Mouse (Mus musculus) heart, postnatal 36 days (tissue): ENCODE data around the gene Mab21l3. TPM values are rescaled to one million over a fixed set of nuclear protein-coding genes. Genes with fewer than 3 reads are reported as not detected.
"Not testable (repeated sequence)": the region's sequence is repeated elsewhere in the genome, so short reads cannot be mapped to it uniquely, and the experiment has no call there.

Experiments
- DNase-seq, 2 experiments: peaks; one replicate each; pipeline ENCODE4 v3.0.0; 2021 to 2022
- intact Hi-C: fragments of 180-260 bp; cut with DNase I; formaldehyde crosslinking; loops from one replicate; pipeline ENCODE4 v1.15.1; 2025
- total RNA-seq, 2 experiments: library from RNA; stranded (reverse); gene quantifications; 2 replicates each; pipeline ENCODE4 v1.2.3; 2021

Gene Mab21l3
- total RNA-seq, 2 experiments from 2014 or later: not detected

DNA sequence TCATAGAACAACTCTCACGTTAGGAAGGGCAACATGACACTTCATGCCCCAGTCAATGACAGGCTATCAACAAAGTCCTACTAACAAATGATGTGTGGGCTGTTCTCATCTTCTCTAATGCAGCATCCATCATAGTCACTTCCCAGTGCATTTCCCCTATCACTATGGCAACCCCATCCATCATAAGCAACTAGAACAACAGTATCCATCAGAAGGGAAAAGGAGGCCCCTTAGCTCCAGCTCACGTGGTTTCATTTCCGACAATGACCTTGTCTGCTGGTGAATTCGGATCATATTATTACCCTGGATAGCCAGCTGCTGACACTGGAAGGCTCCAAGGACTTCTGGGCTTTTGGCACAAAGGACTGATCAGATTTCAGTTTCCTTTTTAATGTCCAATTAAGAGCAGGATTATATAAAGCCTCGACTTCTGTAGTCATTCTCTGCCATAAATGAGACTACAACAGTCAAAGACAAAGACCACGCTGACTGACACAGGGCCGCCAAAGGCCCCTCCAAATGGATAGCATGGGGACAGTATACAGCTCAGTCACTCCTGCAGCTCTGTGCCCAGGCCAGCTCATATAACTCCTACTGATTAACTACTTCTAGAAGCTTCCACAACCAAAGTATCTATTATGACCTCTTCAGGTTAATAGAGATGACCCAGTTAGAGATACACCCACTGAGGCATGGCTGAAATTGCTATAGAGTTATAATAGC, 6.2 kb downstream of the Mab21l3 start:
- intact Hi-C loops: no loop called here
- DNase-seq: no peak

DNA sequence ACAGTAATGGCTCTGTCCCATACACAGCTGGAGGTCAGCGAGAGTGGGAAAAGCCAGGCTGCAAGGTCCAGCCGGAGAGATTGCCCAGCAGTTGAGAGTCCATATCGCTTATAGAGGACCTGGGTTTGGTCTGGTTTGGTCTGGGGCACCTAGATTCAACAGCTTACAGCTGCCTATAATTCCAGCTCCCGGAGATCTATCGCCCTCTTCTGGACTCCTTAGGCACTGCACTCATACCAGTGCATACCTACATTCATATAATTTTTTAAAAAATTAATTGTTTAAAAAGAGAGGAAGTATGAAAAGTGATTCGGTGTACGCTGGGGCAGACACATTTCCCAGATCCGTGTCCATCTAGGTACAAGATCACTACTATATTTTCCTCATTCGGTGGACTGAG, 9.4 kb downstream of the Mab21l3 start:
- DNase-seq: no peak
- intact Hi-C loops: no loop called here

DNA sequence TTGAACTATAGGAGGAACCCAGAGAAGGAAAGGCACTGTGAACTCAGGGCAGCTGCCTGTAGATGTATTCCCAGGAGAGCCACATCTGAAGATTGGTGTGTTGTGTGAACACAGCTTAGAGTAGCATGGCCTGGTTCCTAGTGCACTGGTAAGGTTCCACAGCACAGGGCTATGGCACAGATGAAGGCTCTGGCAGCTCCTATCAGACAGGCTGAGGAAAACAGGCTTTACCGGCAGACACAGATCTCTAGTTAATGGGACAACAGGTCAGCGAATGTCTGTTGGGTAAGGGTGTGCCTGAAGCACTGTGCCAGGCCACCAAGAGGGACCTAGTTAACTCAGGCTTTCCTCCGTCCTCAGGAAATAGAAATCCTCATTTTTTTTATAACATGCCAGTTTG, 11.8 kb downstream of the Mab21l3 start:
- DNase-seq: no peak
- intact Hi-C loops: no loop called here

GRCm38 (mm10) chr3:101836532-101836931, 12.2 kb downstream of the Mab21l3 start:
- intact Hi-C loops: no loop called here
- DNase-seq: no peak

DNA sequence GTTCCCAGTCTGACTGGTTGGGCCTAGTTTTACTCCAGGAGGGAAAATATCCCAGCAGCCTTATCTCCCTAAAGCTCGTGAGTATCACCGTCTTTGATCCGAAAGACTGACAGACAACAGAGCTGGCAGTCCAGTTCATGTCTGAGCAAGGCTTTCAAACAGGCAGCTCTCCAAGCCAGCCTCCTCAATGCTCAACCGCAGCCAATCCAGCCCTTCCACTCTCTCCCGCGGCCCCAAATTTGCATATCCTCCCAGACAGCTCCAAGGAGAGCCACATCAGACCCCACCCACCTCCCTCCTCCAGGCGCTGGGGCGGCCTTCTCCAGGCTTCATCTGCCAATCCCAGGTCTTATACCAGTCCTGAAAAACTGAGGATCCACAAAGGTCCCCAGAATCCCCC, 12.7 kb downstream of the Mab21l3 start:
- peak; percentile 60 to 67 for DNase-seq
- intact Hi-C loops: no loop called here

DNA sequence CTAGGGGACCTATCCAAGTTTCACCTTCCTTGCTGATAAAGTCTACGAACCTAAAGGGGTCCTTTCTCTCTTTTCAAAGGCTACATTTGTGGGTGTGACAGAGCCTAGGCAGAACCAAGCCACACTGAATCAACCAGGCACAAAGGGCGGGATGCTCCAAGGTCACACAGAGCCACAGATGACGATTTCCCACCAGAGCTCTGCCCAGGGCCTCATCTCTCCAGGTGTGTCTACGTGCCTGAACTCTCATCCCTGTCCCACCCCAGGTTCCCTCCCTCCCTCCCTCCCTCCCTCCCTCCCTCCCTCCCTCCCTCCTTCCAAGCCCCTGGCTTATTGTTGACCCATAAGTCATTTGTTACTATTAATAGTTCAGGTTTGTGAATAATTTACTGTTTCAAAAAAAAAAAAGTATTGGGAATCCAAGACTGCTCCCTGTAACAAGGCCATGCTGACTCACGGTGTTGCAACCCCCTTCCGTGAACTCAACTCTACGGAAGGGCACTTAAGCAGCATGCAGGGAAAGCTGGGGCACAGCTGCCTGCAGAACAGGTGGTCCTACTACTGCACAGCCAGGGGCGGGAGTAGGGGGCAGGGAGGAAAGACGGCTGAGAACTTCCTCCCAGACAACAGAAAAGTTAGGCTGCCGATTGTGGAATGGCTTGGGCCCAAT, 17.4 kb downstream of the Mab21l3 start:
- DNase-seq: no peak
- intact Hi-C loops: no loop called here

DNA sequence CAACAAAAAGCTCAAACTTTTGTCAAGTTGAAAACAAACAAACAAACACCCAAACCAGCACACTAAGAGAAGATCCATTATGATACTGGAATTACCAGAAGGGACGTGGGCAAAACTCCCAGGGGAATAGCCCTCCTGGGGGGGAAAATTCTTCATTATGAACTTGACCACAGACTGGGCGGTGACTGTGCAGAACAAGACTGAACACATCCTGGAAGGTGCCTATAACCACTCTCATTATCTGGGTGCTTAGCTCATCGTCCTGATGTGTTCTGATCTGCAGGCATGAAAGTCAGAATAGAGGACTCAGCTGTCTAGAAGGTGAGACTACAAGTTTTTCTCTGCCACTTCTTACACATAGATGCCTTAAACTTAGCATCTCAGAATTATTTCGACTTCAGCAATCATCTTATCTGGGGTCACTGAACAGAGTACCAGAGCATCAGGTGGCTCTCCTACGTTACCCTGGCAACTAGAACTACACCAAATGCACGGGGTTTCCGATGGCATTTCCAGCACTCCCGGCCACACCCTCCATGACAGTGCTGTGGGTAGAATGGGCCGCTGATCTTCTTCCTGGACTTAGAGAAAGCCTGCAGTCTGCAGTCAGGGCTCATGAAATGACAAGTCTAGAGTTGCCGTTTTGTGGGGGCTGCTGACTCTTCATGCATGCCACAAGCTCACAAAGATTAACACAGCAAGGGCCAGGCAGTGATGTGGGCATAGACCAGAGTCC, 18.7 kb downstream of the Mab21l3 start:
- intact Hi-C loops: no loop called here
- no peak for DNase-seq

DNA sequence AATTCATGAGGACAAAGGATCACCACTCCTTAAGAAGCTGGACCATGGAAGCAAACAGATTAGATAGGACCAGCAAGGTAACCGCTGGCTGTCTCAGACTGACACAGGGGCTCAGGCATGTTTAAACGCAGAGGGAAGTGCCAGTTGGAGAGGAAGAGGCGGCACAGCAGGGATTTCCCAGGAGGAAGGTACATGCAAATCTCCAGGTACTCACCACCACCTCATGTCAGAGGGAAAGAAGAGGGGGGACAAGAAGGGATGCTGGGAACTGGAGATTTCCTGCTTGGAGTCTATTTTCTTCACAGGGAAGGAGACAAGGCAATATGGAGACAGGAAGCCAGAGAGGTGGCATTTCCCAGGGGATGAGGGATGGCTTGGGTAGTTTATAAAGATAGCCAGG, 20.2 kb downstream of the Mab21l3 start:
- no peak for DNase-seq
- intact Hi-C loops: no loop called here

DNA sequence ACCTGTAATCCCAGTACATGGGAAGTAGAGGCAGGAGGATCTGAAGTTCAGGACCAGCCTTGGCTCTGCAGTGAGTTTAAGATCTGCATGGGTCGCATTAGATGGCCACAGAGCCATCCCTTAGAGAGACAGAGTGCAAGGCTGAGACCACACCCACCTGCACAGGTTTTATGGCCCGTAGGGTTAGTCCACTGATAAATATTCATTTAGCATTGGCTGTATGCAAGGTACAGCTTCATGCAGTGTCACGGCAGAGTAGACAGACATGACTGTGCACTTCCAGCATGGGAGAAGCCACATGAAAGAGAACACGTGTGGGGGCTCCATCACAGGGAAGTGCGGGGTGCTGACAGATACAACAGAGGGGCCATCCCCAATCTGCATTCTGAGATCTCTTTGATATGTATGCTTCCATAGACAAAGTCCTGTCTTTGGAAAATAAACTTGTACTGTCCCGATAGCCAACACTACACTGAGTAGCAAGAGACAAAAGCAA, 21.5 kb downstream of the Mab21l3 start:
- intact Hi-C loops: no loop called here
- DNase-seq: no peak

DNA sequence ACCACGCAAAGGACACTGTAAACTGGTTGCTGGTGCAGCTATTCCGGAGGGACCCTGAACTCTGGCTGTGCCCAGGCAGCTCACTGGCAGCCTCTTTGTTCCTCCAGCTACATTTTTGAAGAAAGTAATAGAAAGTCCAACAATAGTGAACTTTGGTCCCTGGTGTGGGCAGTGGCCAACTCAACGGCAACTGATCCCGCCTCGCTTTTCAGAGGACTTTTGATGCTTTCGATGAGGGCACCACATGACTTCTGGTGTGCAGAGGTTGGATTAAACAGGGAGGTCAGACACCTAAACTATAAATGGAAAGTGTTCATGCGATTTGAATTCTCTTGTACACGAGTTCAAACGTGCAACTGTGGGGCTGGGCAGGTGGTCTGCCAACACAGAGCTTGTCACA, 24.4 kb downstream of the Mab21l3 start:
- intact Hi-C loops: no loop called here
- DNase-seq: no peak

- DNase-seq: no peak
- intact Hi-C loops: no loop called here
Observed at GRCm38 (mm10) chr3:101822052-101822451, 26.7 kb downstream of the Mab21l3 start.

DNA sequence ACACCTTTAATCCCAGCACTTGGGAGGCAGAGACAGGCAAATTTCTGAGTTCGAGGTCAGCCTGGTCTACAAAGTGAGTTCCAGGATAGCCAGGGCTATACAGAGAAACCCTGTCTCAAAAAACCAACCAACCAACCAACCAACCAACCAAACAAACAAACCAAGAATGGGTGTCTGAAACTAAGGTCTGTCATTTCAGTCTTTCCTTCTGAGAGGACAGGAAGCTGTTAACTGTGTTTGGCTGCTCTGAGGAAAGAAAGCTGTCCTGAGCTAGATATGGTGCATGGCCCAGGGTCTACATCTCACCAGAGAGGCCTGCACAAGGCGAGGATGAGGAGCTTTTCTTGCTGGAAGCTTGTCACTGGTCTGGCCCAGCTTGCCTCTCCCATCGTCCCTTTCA, 28.1 kb downstream of the Mab21l3 start:
- intact Hi-C loops: not testable (repeated sequence)

DNA sequence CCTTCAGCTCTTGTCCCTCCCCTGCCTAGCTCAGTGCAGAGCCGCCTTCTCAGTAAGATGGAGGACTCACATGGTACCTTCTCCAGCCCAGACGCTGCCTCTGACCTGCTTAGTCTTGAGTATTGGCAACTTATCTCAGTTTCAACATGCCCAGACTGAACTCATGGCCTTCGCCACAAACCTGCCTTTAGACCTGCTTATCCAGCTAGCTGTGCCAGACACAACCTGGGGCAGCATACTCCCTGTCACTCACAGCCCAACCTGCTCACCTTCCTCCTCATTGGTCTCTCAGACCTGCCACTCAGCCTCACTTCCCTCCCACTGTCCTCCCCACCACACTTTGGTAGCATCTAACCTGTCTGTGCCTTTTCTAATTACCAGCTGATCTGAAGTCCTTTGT, 32.8 kb downstream of the Mab21l3 start:
- intact Hi-C loops: no loop called here
- no peak for DNase-seq

More for the DNA sequence above, 28.1 kb downstream of the Mab21l3 start:
- not testable (repeated sequence) for DNase-seq

DNA sequence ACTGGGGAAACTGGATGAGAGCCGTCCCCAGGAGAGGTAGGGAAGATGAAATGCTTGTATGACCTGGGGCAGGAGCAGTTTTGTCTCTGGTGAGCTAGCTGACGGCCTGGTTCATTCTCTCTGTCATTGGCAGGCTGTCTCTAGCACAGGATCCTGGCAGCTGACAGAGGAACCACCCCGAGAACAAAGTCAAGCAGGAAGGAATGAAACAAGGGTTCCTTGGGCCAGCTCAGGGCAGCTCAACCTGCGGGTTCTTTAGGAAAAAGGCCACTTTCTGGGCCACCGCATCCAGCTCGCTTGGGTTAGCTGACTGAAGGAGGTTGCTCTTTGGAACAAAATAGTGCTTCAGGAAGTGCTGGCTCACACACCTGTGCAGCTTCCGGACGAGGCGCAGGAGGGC, 34.0 kb downstream of the Mab21l3 start:
- intact Hi-C loops: loop anchor here (5.0 kb wide), 3 partner anchors 497 to 852 kb away; no protein-coding TSS in a partner anchor
- DNase-seq: no peak

GRCm38 (mm10) chr3:101812341-101812962, 36.3 kb downstream of the Mab21l3 start:
- intact Hi-C loops: loop anchor here (1.0 to 5.0 kb wide), 6 partner anchors 306 to 850 kb away; no protein-coding TSS in a partner anchor

GRCm38 (mm10) chr3:101811931-101812330, 36.8 kb downstream of the Mab21l3 start:
- intact Hi-C loops: loop anchor here (1.0 to 5.0 kb wide), 6 partner anchors 306 to 850 kb away; no protein-coding TSS in a partner anchor
- no peak for DNase-seq

More at GRCm38 (mm10) chr3:101812341-101812962, 36.3 kb downstream of the Mab21l3 start:
- DNase-seq: peak; percentile 63 to 69

DNA sequence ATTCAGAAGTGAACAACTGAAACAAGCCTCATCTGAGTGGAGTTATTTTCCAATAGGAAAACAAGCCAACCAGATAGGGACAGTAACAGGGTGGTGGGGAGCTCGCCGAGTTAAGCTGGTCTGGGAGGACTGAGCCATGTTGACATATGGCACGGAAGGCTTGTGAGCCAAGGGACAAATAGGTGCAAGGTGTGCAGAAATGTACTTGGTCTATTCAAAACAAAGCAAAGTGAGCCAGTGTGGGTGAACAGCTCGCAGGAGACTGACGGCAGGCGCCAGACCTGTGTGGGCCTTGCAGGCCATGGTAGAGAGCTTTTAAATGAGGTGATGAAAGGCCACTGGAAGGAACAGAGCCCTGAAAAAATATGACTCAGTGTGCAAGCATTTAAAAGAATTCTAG, 41.1 kb downstream of the Mab21l3 start:
- intact Hi-C loops: loop anchor here (2.0 kb wide), 1 partner anchor 203 kb away; the partner anchor contains the start of gene Atp1a1
- DNase-seq: no peak

DNA sequence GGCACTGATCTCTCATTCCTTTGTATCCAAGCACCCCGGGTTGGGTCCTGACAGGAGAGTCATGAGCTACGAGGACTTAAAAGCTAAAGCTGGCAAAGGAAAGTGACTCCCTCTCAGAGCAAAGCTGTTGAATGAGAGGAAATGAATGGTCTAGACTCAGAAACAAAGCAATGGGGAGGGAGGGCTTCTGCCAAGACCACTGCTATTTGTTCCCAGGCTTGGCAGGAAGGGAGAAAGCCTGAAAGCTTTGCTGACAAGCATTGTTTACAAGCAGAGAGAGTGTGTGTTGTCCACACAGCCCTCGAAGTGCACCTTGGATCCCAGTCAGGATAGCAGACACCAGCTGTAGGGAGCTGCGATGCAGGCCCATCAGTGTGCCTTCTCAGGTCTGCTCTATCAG, 41.8 kb downstream of the Mab21l3 start:
- intact Hi-C loops: loop anchor here (1.0 to 2.0 kb wide), 2 partner anchors 202 to 301 kb away; partner anchors contain the start of gene Atp1a1
- no peak for DNase-seq

DNA sequence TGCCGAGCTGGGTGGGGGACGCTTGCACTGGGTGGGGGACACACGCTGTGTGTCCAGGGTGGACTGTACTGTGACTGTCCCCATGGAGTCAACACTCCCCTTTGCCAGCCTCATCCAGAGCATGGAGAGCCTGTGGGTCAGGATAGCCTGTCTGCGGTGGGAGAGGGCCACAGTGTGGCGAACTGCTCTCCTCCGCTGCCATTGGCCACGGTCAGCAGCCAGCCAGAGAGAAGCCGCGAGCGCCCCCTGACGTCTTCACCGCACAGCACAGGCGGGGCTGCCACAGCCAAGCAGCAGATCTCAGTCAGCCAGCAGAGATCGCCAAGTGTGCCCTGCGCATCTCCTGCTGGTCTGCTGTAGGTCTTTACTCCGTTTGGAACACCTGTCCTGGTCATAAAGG, 42.6 kb downstream of the Mab21l3 start:
- intact Hi-C loops: loop anchor here (1.0 to 2.0 kb wide), 2 partner anchors 201 to 300 kb away; partner anchors contain the start of gene Atp1a1
- peak; percentile 89 to 92 for DNase-seq

GRCm38 (mm10) chr3:101805562-101806004, 43.2 kb downstream of the Mab21l3 start:
- peak; percentile 45 to 46 for DNase-seq
- intact Hi-C loops: loop anchor here (1.0 to 2.0 kb wide), 2 partner anchors 201 to 299 kb away; partner anchors contain the start of gene Atp1a1
